Mouse (Mus musculus): ENCODE data around the gene Gm525.
"Not testable (repeated sequence)": the region's sequence is repeated elsewhere in the genome, so short reads cannot be mapped to it uniquely, and the experiment has no call there.

Gene Gm525

DNA sequence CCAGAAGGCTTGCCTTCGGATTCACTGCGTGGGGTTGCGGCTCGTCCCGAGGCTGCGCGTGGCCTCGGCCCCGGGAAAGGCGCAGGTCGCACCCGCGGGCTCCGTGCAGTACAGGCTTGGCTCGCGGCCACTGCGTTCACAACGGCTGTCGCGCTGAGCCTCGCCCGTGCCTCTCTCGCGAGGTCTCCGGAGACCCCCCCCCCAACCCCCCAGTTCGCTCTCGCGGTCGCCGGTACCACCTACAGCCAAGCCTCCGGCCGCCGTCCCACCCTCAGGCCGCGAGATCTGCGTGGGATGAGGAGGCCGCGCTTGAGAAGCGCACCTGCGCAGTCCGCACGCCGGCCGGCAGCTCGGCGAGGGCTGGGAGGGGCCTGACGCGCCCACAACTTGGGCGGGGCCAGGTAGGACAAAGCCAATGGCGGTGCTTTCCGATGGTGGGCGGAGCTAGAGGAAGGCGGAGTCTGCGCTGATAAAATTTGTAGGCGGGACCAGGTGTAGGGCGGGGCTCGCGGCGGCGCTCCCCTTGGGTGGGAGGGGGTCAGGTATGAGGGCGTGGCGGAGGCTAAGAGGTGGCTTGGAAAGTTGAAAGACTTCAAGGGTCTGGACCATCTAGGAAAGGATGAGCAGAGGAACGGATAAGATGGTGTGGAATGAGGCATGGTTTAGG is 13.1 kb upstream of the Gm525 start:
- DNase-seq (ENCODE audit: extremely low read depth, insufficient read length, low spot score): peak; percentile 91

DNA sequence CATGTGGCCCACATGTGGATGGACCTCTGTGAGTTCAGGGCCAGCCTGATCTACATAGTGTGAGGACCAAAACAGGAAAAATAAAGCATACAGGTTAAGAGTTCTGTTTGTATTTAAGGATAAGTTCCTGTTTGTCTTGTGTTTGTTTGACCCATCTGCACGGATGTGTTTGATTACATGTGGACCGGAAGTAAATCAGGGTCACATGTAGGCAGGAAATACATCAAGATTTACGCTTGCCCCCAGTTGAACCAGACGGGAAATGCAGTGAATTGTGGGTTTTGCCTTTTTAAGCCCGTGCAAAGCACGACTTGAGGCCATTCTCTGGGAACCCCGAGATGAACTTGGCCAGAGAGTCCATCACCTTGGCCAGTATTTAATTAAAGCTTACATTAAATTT is 12.3 kb upstream of the Gm525 start:
- no peak for DNase-seq (ENCODE audit: extremely low read depth, insufficient read length, low spot score)

DNA sequence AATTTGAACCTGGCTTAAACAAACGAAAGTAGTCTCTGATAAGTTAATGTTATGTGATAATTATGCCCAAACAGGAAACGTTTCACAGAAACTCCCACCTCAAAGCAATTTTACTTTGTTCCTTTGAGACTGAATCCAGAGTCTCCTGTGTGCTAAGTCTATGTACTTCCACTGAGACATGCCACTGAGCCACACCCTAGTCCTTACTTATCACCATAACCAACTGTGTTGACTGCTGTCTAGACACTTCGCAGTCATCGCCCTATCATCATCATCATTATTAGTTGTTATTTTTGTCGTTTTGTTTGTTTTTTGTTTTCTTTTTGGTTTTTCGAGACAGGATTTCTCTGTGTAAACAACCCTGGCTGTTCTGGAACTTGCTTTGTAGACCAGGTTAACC is 9.3 kb upstream of the Gm525 start:
- DNase-seq (ENCODE audit: extremely low read depth, insufficient read length, low spot score): no peak

DNA sequence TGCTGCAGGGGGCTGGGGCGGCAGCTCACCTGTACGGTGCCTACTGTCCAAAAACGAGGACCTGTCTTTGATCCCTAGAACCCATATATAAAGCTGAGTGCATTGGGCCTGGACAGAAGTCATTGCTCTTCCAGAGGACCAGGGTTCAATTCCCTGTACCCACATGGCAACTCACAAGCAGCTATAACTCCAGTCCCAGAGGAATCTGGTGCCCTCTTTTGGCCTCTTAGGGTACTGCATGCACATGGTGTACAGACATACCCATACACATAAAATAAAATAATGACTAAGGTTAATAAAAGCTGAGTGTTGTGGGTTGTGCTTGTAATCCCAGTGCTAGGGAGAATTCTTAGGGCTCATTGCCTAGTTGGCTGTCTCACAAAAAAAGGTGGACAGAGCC is 8.3 kb upstream of the Gm525 start:
- DNase-seq (ENCODE audit: extremely low read depth, insufficient read length, low spot score): no peak

DNA sequence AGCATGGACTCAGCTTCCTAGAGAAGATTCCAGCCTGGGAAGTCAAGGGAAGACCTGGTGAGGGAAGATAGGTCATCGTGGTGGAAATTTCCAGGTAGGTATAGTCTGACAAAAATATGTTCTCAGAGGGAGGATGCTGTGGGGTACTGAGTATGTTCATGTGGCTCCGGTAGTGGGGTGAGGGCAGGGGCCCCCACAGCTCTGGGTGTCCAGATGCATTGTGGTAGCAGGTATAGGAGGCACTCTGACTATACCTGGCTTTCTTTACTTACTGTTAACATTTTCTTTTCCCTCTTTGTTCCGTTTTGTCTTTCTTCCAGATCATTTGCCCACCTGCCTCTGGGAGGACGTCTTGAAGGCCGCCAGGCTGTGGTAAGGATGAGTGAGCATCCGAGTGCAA is 7.5 kb upstream of the Gm525 start:
- DNase-seq (ENCODE audit: extremely low read depth, insufficient read length, low spot score): no peak

DNA sequence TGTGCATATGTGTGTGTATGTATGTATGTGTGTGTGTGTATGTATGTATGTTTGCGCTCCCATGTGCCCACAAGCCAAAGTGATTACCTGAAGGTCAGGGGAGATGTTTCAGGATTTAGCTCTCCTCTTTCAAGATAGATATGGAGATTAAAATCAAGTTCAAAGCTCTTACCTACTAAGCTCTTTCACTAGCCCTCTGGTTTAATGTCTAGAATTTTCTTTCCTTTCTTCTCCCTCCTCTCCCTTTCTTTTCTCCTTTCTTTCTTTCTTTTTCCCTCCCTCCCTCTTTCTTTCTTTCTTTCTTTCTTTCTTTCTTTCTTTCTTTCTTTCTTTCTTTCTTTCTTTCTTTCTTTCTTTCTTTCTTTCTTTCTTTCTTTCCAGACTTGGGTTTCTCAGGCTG is 6.9 kb upstream of the Gm525 start, which contains the start of gene Dgke:
Gene Dgke, minus strand, starts transcription at position 101 of the 400 bp plus-strand sequence.
- no peak for DNase-seq (ENCODE audit: extremely low read depth, insufficient read length, low spot score)

DNA sequence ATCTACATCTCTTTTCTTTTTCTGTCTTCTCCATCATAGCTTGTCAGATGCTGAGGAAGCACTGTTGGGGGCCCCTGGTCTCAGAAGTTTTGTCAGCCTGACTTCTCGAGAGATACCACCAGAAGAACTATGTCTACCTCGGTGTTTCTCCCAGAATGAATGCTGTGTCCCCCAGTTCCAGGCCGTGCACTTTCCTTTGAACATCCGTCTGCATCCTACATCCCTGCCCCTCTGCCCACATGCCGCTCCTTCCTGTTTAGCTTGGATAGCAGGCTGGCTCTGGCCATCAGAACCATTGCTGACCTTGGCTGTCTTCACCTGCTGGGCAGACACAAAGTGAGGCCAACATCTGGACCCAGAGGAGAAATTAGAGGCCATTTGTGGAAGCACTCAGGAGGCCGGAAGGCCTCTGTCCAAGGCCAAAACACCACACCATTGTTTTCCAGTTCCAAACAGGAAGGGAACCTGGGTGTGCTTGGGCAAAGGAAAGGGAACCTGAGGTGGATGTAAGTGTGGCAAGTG is 6.3 kb upstream of the Gm525 start:
- DNase-seq (ENCODE audit: extremely low read depth, insufficient read length, low spot score): no peak

DNA sequence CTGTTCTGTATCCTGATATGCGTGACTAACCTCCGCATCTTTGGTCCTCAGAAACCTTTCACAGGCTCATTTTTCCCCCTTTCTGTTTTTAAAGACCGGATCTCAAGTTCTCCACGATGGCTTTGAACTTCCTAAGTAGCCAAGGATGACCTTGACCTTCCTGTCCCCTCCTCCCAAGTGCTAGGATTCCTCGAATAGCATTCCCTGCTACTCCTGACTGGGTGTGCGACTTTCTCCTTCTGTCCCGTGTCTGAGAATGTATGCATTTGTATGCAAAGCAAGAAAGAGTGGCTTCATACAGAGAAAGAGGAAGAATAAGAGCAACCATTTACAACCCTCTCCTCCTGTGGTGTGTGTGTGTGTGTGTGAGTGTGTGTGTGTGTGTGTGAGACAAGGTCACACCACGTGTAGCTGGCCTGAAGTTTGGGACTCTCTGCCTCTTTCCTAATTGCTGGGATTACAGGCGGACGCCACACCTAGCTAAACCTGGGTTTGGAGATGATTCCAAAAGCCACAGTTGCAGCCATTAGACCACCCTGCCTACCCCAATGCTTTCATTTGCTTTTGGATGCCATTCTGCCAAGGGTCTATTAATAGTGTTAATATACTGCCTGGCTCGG is 5.7 kb upstream of the Gm525 start:
- no peak for DNase-seq (ENCODE audit: extremely low read depth, insufficient read length, low spot score)

DNA sequence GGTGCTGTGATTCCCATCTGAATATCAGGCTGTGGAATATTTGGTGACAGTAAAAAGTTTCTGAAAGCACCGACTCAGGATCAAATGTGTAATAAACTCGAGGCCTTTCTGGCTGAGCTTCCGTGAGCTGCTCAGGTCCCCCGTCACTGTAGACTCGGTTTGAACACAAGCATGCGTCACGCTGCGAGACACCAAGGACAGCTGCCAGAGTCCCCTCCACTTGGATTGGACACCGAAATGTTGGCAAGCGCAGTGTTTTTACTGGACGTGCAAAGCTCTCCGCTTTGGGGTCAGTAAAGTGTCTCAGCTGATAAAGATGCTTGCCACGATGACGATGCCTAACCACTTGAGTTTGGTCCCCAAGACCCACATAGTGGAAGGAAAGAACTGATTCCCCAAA is 5.0 kb upstream of the Gm525 start:
- no peak for DNase-seq (ENCODE audit: extremely low read depth, insufficient read length, low spot score)

DNA sequence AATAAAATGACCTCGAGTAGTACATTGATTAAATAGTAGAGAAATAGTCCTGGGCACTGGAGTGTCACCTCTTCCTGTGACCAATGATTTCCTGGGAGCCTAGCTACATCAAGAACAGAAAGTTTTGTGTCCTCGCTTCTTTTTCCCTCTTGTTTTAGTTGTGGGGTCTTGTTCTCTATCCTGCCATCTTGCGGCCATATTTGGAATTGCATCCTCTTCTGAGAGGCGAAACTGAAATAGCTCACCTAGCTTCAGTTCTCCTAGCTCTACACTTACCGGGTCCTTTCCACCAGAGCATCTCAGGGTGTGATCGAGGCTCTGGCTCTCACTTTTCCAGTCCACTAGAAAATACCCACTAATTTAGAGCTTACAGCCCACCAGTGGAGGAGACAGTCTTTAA is 4.3 kb upstream of the Gm525 start:
- no peak for DNase-seq (ENCODE audit: extremely low read depth, insufficient read length, low spot score)

DNA sequence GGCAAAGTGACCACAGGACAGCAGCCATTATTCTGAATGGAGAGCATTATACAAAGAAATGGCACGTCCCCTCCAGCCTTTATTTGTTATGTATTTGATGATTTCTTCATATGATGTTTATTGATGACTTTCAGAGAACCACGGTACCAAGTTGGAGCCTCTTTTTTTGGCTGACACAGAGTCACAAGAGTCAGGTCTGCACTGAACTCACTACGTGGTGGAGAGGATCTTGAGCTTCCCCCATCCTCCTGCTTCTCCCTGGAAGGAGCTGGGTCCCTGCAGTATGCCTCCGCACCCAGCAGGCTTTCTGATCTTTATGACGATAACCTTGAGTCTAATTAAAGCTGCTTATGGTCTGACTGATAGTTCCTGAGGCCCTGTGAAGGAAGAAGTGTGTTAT is 2.1 kb upstream of the Gm525 start:
- no peak for DNase-seq (ENCODE audit: extremely low read depth, insufficient read length, low spot score)

DNA sequence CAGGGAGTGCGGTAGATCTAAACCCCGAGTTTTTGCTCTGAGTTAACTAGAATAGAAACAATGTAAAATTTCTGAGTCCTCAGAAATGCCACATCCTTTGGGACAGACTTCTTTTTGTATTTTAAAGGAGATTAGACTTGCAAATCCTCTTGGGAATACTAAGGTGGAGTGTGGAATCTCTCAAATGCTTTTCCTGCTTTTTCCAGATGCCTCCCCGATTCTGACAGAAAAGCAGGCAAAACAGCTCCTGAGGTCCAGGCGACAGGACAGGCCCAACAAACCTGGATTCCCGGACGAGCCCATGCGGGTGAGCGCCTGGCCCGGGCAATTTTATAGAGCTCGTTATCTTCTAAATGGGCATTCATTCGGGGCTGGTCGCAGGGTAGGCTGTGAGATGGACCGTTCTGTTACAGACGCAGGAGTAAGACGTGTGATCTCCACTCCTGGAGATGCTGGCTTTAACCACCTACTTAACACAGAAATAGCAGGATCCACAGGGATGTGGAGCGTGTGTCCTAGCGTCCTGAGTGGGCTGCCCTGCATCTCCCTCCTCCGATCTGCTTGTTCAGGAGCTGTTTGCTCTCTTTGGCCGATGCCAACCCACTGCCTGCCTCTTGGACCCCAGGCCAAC is 1.3 kb downstream of the Gm525 start:
- DNase-seq (ENCODE audit: extremely low read depth, insufficient read length, low spot score): no peak

DNA sequence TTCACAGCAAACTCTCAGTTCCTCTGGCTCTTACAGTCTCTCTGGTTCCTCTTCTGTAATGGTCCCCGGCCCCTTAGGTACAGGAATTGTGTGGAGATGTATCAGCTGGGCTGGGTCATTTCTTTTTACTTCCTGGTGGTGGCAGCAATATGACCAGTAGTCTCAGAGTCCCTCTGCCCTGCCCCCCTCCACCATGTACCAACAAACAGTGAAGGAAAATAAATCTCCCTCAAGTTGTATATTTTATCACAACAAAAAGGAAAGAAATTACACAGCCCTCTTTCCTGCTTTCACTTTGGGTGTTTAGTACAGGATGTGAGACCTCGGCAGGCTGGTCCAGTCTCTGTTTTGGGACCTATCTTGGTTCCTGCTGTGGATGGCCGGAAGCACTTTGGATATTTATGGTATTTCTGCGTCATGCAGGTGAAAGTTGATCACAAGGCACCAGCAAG is 2.8 kb downstream of the Gm525 start:
- no peak for DNase-seq (ENCODE audit: extremely low read depth, insufficient read length, low spot score)

DNA sequence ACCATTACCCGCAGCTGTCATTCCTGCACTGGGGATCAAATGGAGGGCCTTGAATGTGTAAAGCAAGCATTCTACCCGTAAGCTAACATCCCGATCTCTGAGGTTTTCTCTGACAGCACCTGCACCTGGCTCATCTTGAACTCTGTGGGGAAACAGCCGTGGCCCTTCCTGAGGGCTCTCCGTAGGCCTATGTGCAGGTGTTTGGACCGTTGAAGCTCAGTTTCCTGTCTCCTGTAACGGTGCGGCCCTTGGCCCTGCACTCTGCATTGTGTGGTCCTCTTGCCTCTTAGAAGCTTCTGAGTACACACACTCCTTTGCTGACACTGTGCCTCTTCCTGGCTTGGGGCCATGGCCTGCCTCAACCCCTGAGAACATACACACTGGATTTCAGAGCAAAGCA is 4.0 kb downstream of the Gm525 start:
- DNase-seq (ENCODE audit: extremely low read depth, insufficient read length, low spot score): no peak

DNA sequence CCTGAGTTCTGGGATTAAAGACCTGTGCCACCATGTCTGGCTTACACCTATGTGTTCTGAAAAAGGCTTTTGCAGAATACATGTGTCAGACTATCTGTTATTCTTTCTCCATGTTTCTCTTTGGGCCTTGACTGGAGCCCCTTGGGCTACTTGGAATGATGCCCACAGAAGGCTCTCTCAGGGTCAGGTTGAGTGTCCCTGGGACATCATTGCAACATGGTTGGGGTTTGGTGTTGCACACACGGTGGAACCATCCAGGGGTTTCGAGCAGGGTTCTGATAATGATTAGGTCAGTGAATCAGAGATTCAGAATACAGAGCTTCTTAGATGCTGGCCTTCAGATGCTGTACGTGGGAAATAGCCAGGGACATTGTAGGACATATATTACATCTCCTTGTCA is 4.7 kb downstream of the Gm525 start:
- no peak for DNase-seq (ENCODE audit: extremely low read depth, insufficient read length, low spot score)

DNA sequence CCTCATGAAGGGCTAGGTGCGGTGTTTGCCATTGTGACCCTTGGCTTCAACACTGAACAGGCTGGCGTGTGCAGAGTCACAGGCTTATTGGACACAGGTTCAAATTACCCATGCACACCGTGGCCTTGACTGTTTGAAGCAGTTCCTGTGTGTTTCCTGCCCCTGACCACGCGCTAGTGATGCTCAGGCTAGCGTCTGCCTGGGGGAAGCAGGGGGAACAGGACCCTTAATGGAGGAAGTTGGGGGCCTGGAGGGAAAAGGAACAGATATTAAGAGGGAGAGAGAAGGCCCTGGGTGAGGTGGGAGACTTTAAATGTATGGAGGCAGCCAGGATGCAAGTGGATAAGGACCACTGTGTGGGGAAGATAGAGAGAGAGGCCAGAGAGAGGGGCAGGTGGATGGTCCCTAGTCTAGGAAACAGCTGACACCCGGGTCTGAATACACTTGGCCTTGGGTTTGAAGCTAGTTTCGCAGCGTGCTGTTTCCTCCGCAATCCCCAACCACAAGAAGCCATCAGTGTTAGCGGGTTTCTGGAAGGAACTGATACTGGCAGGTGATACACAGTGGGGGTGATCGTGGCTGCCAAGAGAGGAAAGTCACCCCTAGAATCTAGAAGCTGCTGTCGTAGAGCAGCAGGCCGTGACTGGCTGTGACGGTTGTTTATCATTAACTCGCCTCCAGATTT is 5.5 kb downstream of the Gm525 start:
- DNase-seq (ENCODE audit: extremely low read depth, insufficient read length, low spot score): no peak

DNA sequence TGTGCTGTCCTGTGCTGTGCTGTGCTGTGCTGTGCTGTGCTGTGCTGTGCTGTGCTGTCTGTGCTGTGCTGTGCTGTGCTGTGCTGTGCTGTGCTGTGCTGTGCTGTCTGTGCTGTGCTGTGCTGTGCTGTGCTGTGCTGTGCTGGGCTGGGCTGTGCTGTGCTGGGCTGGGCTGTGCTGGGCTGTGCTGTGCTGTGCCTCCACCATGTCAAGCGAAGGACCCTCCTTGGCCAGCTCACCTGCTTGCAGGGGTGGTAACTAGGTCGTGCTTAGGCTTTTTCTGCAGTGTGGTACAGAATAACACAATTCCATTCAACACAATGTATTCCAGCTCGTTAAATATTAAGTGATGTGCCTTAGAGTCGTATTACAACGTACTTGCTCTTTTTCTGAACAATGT is 8.3 kb downstream of the Gm525 start:
- not testable (repeated sequence) for DNase-seq (ENCODE audit: extremely low read depth, insufficient read length, low spot score)

DNA sequence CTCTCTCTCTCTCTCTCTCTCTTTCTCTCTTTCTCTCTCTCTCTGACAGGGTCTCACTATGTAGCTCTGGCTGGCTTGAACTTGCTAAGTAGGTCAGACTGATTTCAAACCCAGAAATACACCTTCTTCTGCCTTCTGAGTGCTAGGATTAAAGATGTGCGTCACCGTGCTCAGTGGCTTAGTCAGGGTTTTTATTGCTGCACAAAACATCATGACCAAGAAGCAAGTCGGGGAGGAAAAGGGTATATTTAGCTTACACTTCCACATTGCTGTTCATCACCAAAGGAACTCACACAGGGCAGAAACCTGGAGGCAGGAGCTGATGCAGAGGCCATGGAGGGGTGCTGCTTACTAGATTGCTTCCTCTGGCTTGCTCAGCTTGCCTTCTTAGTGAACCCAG is 9.1 kb downstream of the Gm525 start:
- not testable (repeated sequence) for DNase-seq (ENCODE audit: extremely low read depth, insufficient read length, low spot score)

DNA sequence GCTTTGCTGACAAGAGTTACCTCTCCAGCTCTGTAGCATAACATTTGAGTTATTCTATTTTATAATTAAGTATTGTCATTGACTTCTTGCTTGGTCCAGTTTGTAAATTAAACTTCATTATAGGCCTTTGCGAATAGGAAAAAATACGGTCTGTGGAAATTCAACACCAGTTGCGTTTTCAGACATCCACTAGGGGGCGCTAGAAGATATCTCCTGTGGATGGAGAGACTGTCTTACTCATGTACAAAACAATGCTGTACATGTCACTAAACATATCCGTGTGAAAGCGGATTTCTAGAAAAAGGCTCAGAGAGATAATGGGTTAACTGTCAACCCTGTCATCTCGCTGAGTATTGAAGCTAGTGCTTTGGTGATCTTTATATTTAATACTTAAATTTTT is 11.0 kb downstream of the Gm525 start:
- no peak for DNase-seq (ENCODE audit: extremely low read depth, insufficient read length, low spot score)

DNA sequence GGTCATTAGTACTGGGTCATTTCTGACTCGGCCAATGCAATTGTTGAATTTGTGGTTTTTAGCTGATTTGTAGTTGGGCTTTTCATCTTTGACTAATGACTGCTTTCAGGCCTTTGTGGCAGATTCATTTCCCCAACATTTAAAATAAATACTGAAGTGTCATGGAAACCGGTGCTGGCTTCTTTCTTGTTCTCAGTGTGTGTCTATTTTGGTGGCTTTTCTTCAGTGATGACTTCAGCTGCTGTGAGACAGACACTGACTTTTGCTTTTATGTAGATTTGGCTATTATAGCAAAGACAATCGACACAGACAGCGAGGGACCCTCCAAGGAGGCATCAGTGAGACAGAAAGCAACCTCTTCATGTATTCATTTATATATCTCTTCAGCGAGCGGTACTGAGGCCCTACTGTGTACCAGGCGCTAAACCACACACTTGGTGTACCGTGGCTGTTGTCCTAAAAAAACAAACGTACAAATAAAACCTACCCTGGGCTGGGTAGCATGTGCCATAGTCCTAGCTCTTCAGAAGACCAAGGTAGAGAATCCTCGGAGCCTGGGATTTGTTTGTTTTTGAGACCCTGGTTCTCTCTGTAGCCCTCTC is 12.7 kb downstream of the Gm525 start:
- DNase-seq (ENCODE audit: extremely low read depth, insufficient read length, low spot score): no peak

DNA sequence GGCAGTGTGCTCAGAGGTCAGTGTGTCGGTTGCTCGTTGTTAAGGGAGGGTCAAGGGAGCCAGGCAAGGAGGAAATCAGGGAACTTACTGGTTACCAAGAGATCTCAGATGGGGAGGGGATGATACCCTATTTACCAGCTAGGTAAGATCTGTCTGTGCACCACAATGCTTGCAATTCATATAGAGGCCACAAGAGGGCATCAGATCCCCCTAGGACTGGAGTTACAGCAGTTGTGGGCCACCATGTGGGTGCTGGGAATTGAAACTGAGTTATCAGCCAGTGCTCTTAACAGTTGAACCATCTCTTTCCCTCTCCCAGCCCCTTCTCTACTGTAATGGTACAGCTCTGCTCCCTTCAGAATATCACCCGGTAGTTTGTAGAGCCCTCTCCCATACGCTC is 15.1 kb downstream of the Gm525 start:
- DNase-seq (ENCODE audit: extremely low read depth, insufficient read length, low spot score): no peak

Measured in 3134 (cell line).